Mouse (Mus musculus) myocyte (in vitro differentiated cells): ENCODE data around the gene Capn12. TPM values are rescaled to one million over a fixed set of nuclear protein-coding genes. Genes with fewer than 3 reads are reported as not detected.

Experiments used
- H3K27me3 ChIP-seq: one replicate; pipeline ENCODE4 v1.6.1; 2011; ENCODE audit not compliant: control insufficient read depth, insufficient read depth, insufficient read length
- H3K36me3 ChIP-seq: one replicate; pipeline ENCODE4 v1.6.1; 2011; ENCODE audit not compliant: control insufficient read depth, insufficient read depth
- H3K4me2 ChIP-seq: one replicate; pipeline ENCODE4 v1.6.1; 2011; ENCODE audit warnings: low read depth, control low read depth
- H3K4me3 ChIP-seq: one replicate; pipeline ENCODE4 v1.5.1; 2011; ENCODE audit warnings: mild to moderate bottlenecking, control low read depth, moderate library complexity
- H3K79me2 ChIP-seq: one replicate; pipeline ENCODE4 v1.6.1; 2011; ENCODE audit not compliant: control insufficient read depth, insufficient read depth
- H3ac ChIP-seq: one replicate; pipeline ENCODE4 v1.6.1; 2011; ENCODE audit not compliant: control insufficient read depth, insufficient read length
- CEBPB ChIP-seq: IDR thresholded peaks from 2 replicates; pipeline ENCODE4 v1.6.1; 2011; ENCODE audit warnings: mild to moderate bottlenecking, moderate library complexity; ENCODE audit not compliant: poor library complexity, insufficient read depth, severe bottlenecking
- E2F4 ChIP-seq: IDR thresholded peaks from one replicate; pipeline ENCODE4 v1.6.1; 2011; ENCODE audit warnings: mild to moderate bottlenecking, control low read depth, moderate library complexity; ENCODE audit not compliant: insufficient read depth
- MAX ChIP-seq: IDR thresholded peaks from one replicate; pipeline ENCODE4 v1.6.1; 2011; ENCODE audit warnings: low read depth, mild to moderate bottlenecking, control low read depth
- MYOD1 ChIP-seq, 3 experiments: IDR thresholded peaks; one replicate each; pipeline ENCODE4 v1.6.1; 2011; ENCODE audit warnings: control low read depth in 2 of 3, low read depth in 2 of 3, mild to moderate bottlenecking in 2 of 3, moderate library complexity in 1 of 3; ENCODE audit not compliant: insufficient read length in 2 of 3, control insufficient read depth in 1 of 3
- MYOG ChIP-seq, 3 experiments: IDR thresholded peaks; one replicate each; pipeline ENCODE4 v1.6.1; 2011; ENCODE audit warnings: control low read depth in 2 of 3, low read depth in 2 of 3, mild to moderate bottlenecking in 2 of 3; ENCODE audit not compliant: insufficient read length in 2 of 3, control insufficient read depth in 1 of 3, insufficient read depth in 1 of 3
- POLR2A ChIP-seq: IDR thresholded peaks from one replicate; pipeline ENCODE4 v1.6.1; 2011; ENCODE audit warnings: low read depth, mild to moderate bottlenecking, control low read depth, moderate library complexity; ENCODE audit not compliant: insufficient read length
- POLR2AphosphoS2 ChIP-seq: IDR thresholded peaks from one replicate; pipeline ENCODE4 v1.6.1; 2011; ENCODE audit warnings: low read depth, control low read depth; ENCODE audit not compliant: insufficient read length
- REST ChIP-seq: IDR thresholded peaks from one replicate; pipeline ENCODE4 v1.6.1; 2011; ENCODE audit warnings: mild to moderate bottlenecking, control low read depth, moderate library complexity; ENCODE audit not compliant: insufficient read depth, insufficient read length
- SRF ChIP-seq: IDR thresholded peaks from one replicate; pipeline ENCODE4 v1.6.1; 2011; ENCODE audit warnings: low read depth; ENCODE audit not compliant: control insufficient read depth, insufficient read length
- TCF12 ChIP-seq: IDR thresholded peaks from one replicate; pipeline ENCODE4 v1.6.1; 2011; ENCODE audit warnings: mild to moderate bottlenecking, control low read depth; ENCODE audit not compliant: poor library complexity, insufficient read depth, severe bottlenecking
- TCF3 ChIP-seq: IDR thresholded peaks from one replicate; pipeline ENCODE4 v1.6.1; 2011; ENCODE audit warnings: low read depth, control low read depth; ENCODE audit not compliant: insufficient read length
- USF1 ChIP-seq: IDR thresholded peaks from one replicate; pipeline ENCODE4 v1.6.1; 2011; ENCODE audit warnings: low read depth, mild to moderate bottlenecking, control low read depth, moderate library complexity
- polyA plus RNA-seq: library from polyadenylated mRNA; unstranded; fragments of >200 nt; fragmentation: generic; extraction: Trizol; gene quantifications from one replicate; pipeline ENCODE4 v1.2.1, GENCODE M21; 2012; ENCODE audit warnings: missing spikeins

Gene Capn12
- polyA plus RNA-seq, 1 experiment, result 0.24 TPM

DNA sequence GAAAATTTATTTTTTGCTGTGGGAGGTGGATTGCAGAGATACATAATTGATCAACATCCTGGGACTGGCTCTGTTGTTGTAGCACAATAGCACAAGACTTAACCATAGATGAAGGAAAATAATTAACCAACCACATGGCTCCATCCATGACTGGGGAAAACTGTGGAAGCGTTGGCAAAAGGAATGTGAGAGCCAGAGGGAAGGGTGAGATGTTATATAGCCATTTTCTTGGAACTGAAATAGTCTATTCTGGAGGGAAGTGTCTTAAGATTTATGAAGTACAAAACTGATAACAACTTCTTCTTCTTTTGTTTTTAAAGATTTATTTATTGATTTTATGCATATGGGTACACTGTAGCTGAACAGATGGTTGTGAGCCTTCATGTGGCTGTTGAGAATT is 33.9 kb upstream of the Capn12 start:
- no peaks in the 10 kb centered on the region for H3K36me3 ChIP-seq
- TF ChIP-seq TCF3 (no peak), CEBPB (no peak), E2F4 (no peak), TCF12 (no peak), REST (no peak), SRF (no peak), MAX (no peak)
- no peaks in the 10 kb centered on the region for H3K79me2 ChIP-seq
- no peaks in the 10 kb centered on the region for H3K27me3 ChIP-seq
- no peak overlapping the region for H3K4me2 ChIP-seq
- H3ac ChIP-seq, result no peak overlapping the region
- H3K4me3 ChIP-seq, result no peak overlapping the region

DNA sequence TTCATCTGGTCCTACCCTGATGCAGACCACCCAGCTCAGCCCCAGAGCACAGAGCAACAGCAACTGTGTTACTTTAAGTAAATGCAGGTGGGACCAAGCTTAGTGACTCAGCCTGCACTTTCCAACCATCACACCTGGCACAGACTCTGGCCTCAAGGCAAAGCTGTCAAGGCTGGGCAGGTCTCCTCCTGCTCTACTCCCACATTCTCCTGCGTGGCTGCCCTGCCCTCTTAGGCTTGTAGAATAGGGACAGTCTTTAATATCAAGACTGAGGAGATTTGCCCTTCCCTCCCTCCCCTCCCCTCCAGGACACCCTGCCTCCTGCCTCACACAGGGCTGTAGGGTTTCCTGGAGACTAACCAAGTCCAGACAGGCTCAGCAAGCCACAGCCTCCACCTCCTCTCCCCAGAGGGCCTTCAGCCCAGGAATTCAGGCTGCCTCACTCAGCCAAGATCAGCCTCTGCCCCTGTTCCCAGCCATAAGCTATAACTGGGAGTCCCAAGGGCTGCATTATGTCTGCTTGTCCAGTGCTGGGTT is 31.5 kb upstream of the Capn12 start:
- no peak overlapping the region for H3K4me2 ChIP-seq
- TF ChIP-seq POLR2A (no peak), SRF (no peak), CEBPB (no peak), MYOD1 (IDR thresholded peaks at IDR 0.05; ENCODE audit: control insufficient read depth in 1 of 3, insufficient read length in 2 of 3, low read depth in 2 of 3) (no peak), REST (no peak), TCF12 (no peak), TCF3 (no peak), MYOG (IDR thresholded peaks at IDR 0.05; ENCODE audit: control insufficient read depth in 1 of 3, insufficient read depth in 1 of 3, insufficient read length in 2 of 3, low read depth in 2 of 3) (no peak), MAX (no peak), POLR2AphosphoS2 (no peak)
- H3K79me2 ChIP-seq, result no peaks in the 10 kb centered on the region

GRCm38 (mm10) chr7:28850642-28851041 is 30.6 kb upstream of the Capn12 start:
- TF ChIP-seq MYOG (IDR thresholded peaks at IDR 0.05; ENCODE audit: control insufficient read depth in 1 of 3, insufficient read depth in 1 of 3, insufficient read length in 2 of 3, low read depth in 2 of 3), result no peak
- no peak for TF ChIP-seq MAX
- no peak for TF ChIP-seq POLR2AphosphoS2
- no peak for TF ChIP-seq REST
- TF ChIP-seq CEBPB, result no peak
- no peak overlapping the region for H3K4me3 ChIP-seq
- no peaks in the 10 kb centered on the region for H3K79me2 ChIP-seq
- H3ac ChIP-seq, result no peak overlapping the region
- no peaks in the 10 kb centered on the region for H3K36me3 ChIP-seq
- H3K27me3 ChIP-seq, result no peaks in the 10 kb centered on the region
- no peak overlapping the region for H3K4me2 ChIP-seq

More for the DNA sequence above, 31.5 kb upstream of the Capn12 start:
- no peaks in the 10 kb centered on the region for H3K27me3 ChIP-seq
- no peaks in the 10 kb centered on the region for H3K36me3 ChIP-seq
- no peak overlapping the region for H3K4me3 ChIP-seq
- H3ac ChIP-seq, result no peak overlapping the region

GRCm38 (mm10) chr7:28859953-28860352 is 21.3 kb upstream of the Capn12 start:
- Histone ChIP-seq H3ac (no peak overlapping the region), H3K79me2 (no peaks in the 10 kb centered on the region), H3K4me3 (no peak overlapping the region), H3K4me2 (no peak overlapping the region), H3K36me3 (no peaks in the 10 kb centered on the region), H3K27me3 (no peaks in the 10 kb centered on the region)
- TF ChIP-seq SRF, result no peak
- TF ChIP-seq MAX, result no peak
- no peak for TF ChIP-seq TCF3
- TF ChIP-seq E2F4, result no peak
- no peak for TF ChIP-seq MYOG (IDR thresholded peaks at IDR 0.05; ENCODE audit: control insufficient read depth in 1 of 3, insufficient read depth in 1 of 3, insufficient read length in 2 of 3, low read depth in 2 of 3)
- no peak for TF ChIP-seq POLR2AphosphoS2
- TF ChIP-seq TCF12, result no peak
- no peak for TF ChIP-seq MYOD1 (IDR thresholded peaks at IDR 0.05; ENCODE audit: control insufficient read depth in 1 of 3, insufficient read length in 2 of 3, low read depth in 2 of 3)
- TF ChIP-seq USF1, result no peak
- no peak for TF ChIP-seq POLR2A
- no peak for TF ChIP-seq CEBPB

DNA sequence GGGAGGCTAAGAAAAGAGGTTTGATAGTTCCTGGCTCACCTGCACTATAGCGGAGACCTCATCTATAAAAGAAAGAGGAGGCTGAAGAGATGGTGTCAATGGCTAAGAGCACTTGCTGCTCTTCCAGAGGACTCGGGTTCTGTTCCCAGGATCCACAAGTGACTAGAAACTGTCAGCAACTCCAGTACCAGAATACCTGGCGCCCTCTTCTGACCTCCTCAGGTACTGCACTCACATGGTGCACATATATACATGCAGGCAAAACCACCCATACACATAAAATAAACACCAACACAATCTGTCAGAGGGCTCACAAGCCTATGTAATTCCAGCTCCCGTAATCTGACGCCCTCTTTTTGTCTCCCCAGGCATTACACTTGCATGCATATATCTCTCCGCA is 20.3 kb upstream of the Capn12 start:
- Histone ChIP-seq H3K4me2 (no peak overlapping the region), H3ac (no peak overlapping the region), H3K27me3 (no peaks in the 10 kb centered on the region), H3K79me2 (no peaks in the 10 kb centered on the region), H3K4me3 (no peak overlapping the region), H3K36me3 (no peaks in the 10 kb centered on the region)
- TF ChIP-seq SRF, result no peak
- no peak for TF ChIP-seq POLR2AphosphoS2
- TF ChIP-seq MYOD1 (IDR thresholded peaks at IDR 0.05; ENCODE audit: control insufficient read depth in 1 of 3, insufficient read length in 2 of 3, low read depth in 2 of 3), result no peak
- no peak for TF ChIP-seq USF1
- TF ChIP-seq REST, result no peak
- TF ChIP-seq MAX, result no peak
- TF ChIP-seq TCF12, result no peak
- no peak for TF ChIP-seq CEBPB
- no peak for TF ChIP-seq MYOG (IDR thresholded peaks at IDR 0.05; ENCODE audit: control insufficient read depth in 1 of 3, insufficient read depth in 1 of 3, insufficient read length in 2 of 3, low read depth in 2 of 3)
- TF ChIP-seq TCF3, result no peak
- no peak for TF ChIP-seq E2F4
- no peak for TF ChIP-seq POLR2A
